Mouse (Mus musculus) lung, postnatal 0 days (tissue): ENCODE data around the gene Rpusd3.

ENCODE experiments used
- CTCF ChIP-seq: IDR thresholded peaks from 2 replicates; pipeline ENCODE4 v1.5.1; 2016; ENCODE audit warnings: antibody characterized with exemption, mild to moderate bottlenecking
- EP300 ChIP-seq: IDR thresholded peaks from 2 replicates; pipeline ENCODE4 v1.6.1; 2016; ENCODE audit warnings: antibody characterized with exemption, mild to moderate bottlenecking, control low read depth

DNA sequence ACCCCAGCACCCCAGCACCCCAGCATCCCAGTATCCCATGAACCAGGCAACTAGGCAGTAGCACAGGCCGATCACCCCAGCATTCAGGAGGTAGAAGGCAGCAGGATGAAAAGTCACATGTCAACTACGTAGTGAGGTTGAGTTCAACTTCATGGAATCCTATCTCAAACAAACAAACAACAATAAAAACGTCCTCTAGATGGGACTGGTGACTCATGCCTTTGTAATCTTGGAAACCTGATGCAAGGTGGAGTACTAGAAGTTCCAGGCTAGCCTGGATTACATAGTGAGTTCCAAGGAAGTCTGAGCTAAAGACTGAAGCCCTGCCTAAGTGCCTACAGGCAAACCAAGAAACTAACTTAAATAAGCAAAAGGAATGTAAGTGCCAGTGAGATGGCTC, 11.7 kb upstream of the Rpusd3 start:
- no peak for TF ChIP-seq CTCF
- TF ChIP-seq EP300 = no peak
